Mouse (Mus musculus) spleen, adult 2 months (tissue): Measurements from ENCODE around the gene Nt5m.

Source experiments
- CTCF ChIP-seq: fragments of 200-500 bp; IDR thresholded peaks from 2 replicates; pipeline ENCODE4 v1.5.1; 2011; ENCODE audit warnings: mild to moderate bottlenecking, inconsistent platforms; ENCODE audit not compliant: insufficient read depth, insufficient read length, insufficient replicate concordance; ENCODE audit errors: extremely low read depth
- POLR2A ChIP-seq: fragments of 200-500 bp; IDR thresholded peaks from 2 replicates; pipeline ENCODE4 v1.6.1; 2011; ENCODE audit warnings: low read depth, low read length, inconsistent platforms

GRCm38 (mm10) chr11:59895316-59895715 lies 56.1 kb downstream of the Nt5m start:
- no peak for TF ChIP-seq CTCF
- TF ChIP-seq POLR2A = no peak
